Comparison of ENCODE assay signal across 19 mouse cellular contexts in genomic region chr6:144579301-144579700, GRCm38 (mm10).
DNase-seq lines count a peak whose midpoint lies in the region; ATAC-seq and TF ChIP-seq lines count a peak whose summit lies in the region.
"Had no signal": no experiment of that assay in that cellular context is flagged by ENCODE, and none has a peak within 500 bp of the region (broad histone marks: within the 10 kb centered on the region; RNA-seq: fewer than 3 reads in every experiment).

No protein-coding gene starts in this region.

- H3K9ac ChIP-seq in forebrain, embryonic 15.5 days (replicated peaks), result no peak overlapping the region
- H3K9ac ChIP-seq in lung, embryonic 14.5 days, result no peak overlapping the region
- H3K9ac ChIP-seq in limb, embryonic 11.5 days (ENCODE audit: low read length), result no peak overlapping the region
- H3K9ac ChIP-seq: embryonic facial prominence, embryonic 15.5 days; neural tube, embryonic 13.5 days had no signal

- no peak for DNase-seq in forebrain, embryonic 10.5 days (ENCODE audit: extremely low spot score, low spot score)
- DNase-seq in lung, embryonic 14.5 days, result peak; percentile 10
- DNase-seq in lung, postnatal 4 days, result no peak
- peak; percentile 33 for DNase-seq in limb, embryonic 11.5 days (ENCODE audit: low spot score)
- no peak for DNase-seq in cerebellum, postnatal 14 days
- DNase-seq in ovary, postnatal 14 days (ENCODE audit: low spot score), result no peak
- DNase-seq: adrenal gland, adult 2 months; cerebellum, adult 9-11 months; kidney, postnatal 25 days; liver; lung, postnatal 10 days; midbrain, embryonic 14.5 days; retina, postnatal 1 day; spleen, adult 18-20 months; thymus, postnatal 36 days had no signal

- no peak overlapping the region for H3K4me3 ChIP-seq in forebrain, embryonic 10.5 days
- no peak overlapping the region for H3K4me3 ChIP-seq in forebrain, embryonic 15.5 days
- H3K4me3 ChIP-seq in lung, embryonic 14.5 days (ENCODE audit: low read depth, low read length), result no peak overlapping the region
- no peak overlapping the region for H3K4me3 ChIP-seq in limb, embryonic 11.5 days (ENCODE audit: low read depth, low read length)
- H3K4me3 ChIP-seq: embryonic facial prominence, embryonic 15.5 days; neural tube, embryonic 13.5 days had no signal

- ATAC-seq in forebrain, embryonic 15.5 days (replicated peaks), result no peak
- no peak for ATAC-seq in lung, embryonic 14.5 days (ENCODE audit: insufficient read depth)
- ATAC-seq in common myeloid progenitor, adult 5-6 weeks (replicated peaks; ENCODE audit: low read depth, poor library complexity, severe bottlenecking), result peak; percentile 21; the same call in 1 of the 2 replicates
- no peak for ATAC-seq in limb, embryonic 11.5 days (ENCODE audit: insufficient number of reproducible peaks, low FRiP score, low TSS enrichment, low read depth)

- 0 out of 2 replicates have a peak overlapping the region, but pooled peaks have one; percentile 12 for H3K27ac ChIP-seq in forebrain, embryonic 10.5 days
- no peak overlapping the region for H3K27ac ChIP-seq in forebrain, embryonic 15.5 days (replicated peaks)
- no peak overlapping the region for H3K27ac ChIP-seq in lung, embryonic 14.5 days (ENCODE audit: low read depth)
- H3K27ac ChIP-seq in limb, embryonic 11.5 days (replicated peaks; ENCODE audit: low read depth, low read length), result 0 out of 2 replicates have a peak overlapping the region, but pooled peaks have one; percentile 21
- H3K27ac ChIP-seq: embryonic facial prominence, embryonic 15.5 days; neural tube, embryonic 13.5 days had no signal

- H3K4me2 ChIP-seq in forebrain, embryonic 15.5 days (replicated peaks), result no peak overlapping the region
- no peak overlapping the region for H3K4me2 ChIP-seq in lung, embryonic 14.5 days
- no peak overlapping the region for H3K4me2 ChIP-seq in limb, embryonic 11.5 days (ENCODE audit: low read depth, severe bottlenecking)
- H3K4me2 ChIP-seq: embryonic facial prominence, embryonic 15.5 days; neural tube, embryonic 13.5 days had no signal

- 59% methylated on average over 12 of the region's 12 CpGs for WGBS in forebrain, embryonic 10.5 days
- WGBS in forebrain, embryonic 15.5 days, result 15% methylated on average over 12 of the region's 12 CpGs
- WGBS in lung, embryonic 14.5 days, result 35% methylated on average over 12 of the region's 12 CpGs
- WGBS in limb, embryonic 11.5 days, result 29% methylated on average over 12 of the region's 12 CpGs

- no peaks in the 10 kb centered on the region for H3K36me3 ChIP-seq in forebrain, embryonic 10.5 days (replicated peaks)
- no peaks in the 10 kb centered on the region for H3K36me3 ChIP-seq in forebrain, embryonic 15.5 days
- H3K36me3 ChIP-seq in lung, embryonic 14.5 days (ENCODE audit: insufficient read depth), result no peaks in the 10 kb centered on the region
- no peaks in the 10 kb centered on the region for H3K36me3 ChIP-seq in limb, embryonic 11.5 days (ENCODE audit: control insufficient read depth, insufficient read depth, low read length)
- H3K36me3 ChIP-seq: embryonic facial prominence, embryonic 15.5 days; neural tube, embryonic 13.5 days had no signal

- no peaks in the 10 kb centered on the region for H3K9me3 ChIP-seq in forebrain, embryonic 10.5 days
- H3K9me3 ChIP-seq in forebrain, embryonic 15.5 days, result no peaks in the 10 kb centered on the region
- H3K9me3 ChIP-seq in lung, embryonic 14.5 days (ENCODE audit: low read depth, low read length), result no peaks in the 10 kb centered on the region
- H3K9me3 ChIP-seq in limb, embryonic 11.5 days (ENCODE audit: control insufficient read depth, low read length), result no peaks in the 10 kb centered on the region
- H3K9me3 ChIP-seq: embryonic facial prominence, embryonic 15.5 days; neural tube, embryonic 13.5 days had no signal

- H3K4me1 ChIP-seq in forebrain, embryonic 10.5 days, result peaks cover 21% of the 10 kb centered on the region
- peaks cover 6% of the 10 kb centered on the region for H3K4me1 ChIP-seq in forebrain, embryonic 15.5 days
- no peaks in the 10 kb centered on the region for H3K4me1 ChIP-seq in lung, embryonic 14.5 days (ENCODE audit: insufficient read depth)
- peaks cover 8% of the 10 kb centered on the region; the same call in 1 of the 2 replicates for H3K4me1 ChIP-seq in limb, embryonic 11.5 days (ENCODE audit: control insufficient read depth, insufficient read depth, low read length)
- H3K4me1 ChIP-seq: embryonic facial prominence, embryonic 15.5 days had no signal

- TF ChIP-seq CTCF in lung, embryonic 14.5 days (IDR thresholded peaks at IDR 0.05; ENCODE audit: low read depth), result no peak

- H3K27me3 ChIP-seq in forebrain, embryonic 10.5 days (ENCODE audit: poor library complexity, severe bottlenecking), result no peaks in the 10 kb centered on the region
- H3K27me3 ChIP-seq in forebrain, embryonic 15.5 days, result no peaks in the 10 kb centered on the region
- no peaks in the 10 kb centered on the region for H3K27me3 ChIP-seq in lung, embryonic 14.5 days (ENCODE audit: insufficient read depth, low read length)
- no peaks in the 10 kb centered on the region for H3K27me3 ChIP-seq in limb, embryonic 11.5 days (ENCODE audit: control insufficient read depth, insufficient read depth, low read length)
- H3K27me3 ChIP-seq: embryonic facial prominence, embryonic 15.5 days; neural tube, embryonic 13.5 days had no signal

Comparison
In these comparisons a context has a peak if more than half of its experiments do, and no peak if none do; other contexts are left out.
1. DNase-seq: peak in lung, embryonic 14.5 days (single experiment) and limb, embryonic 11.5 days (single experiment); none in forebrain, embryonic 10.5 days (single experiment), lung, postnatal 4 days (0 of 2), cerebellum, postnatal 14 days (0 of 2) and ovary, postnatal 14 days (single experiment).
2. H3K27ac ChIP-seq: peak in forebrain, embryonic 10.5 days (single experiment) and limb, embryonic 11.5 days (single experiment); none in forebrain, embryonic 15.5 days (single experiment) and lung, embryonic 14.5 days (single experiment).